22 mouse cellular contexts compared by ENCODE assay signal in the genomic region with DNA sequence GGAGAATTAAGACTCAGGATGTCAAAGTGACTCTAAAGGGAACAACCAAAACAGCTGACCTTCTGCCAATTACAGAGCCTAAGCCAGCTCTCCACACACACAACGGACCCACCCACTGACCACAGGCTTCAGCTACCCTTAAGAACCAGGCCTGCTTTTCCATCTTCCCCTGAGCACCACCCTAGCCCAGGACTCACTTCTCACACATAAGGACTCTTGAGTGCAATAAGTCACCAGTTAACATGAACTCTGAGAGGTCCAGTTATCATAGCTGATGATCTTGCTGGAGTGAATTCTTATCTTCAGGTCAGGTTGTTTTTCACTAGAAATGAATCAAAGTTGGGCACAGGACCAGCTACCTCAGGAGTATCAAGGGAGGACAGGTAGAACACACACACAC. TPM values are rescaled to one million over a fixed set of nuclear protein-coding genes. Genes with fewer than 3 reads are reported as not detected.
"Had no signal": no experiment of that assay in that cellular context is flagged by ENCODE, and none has a peak within 500 bp of the region (broad histone marks: within the 10 kb centered on the region; RNA-seq: fewer than 3 reads in every experiment).

No protein-coding gene starts in this region.

- H3K9ac ChIP-seq: limb, embryonic 15.5 days; liver, embryonic 12.5 days; liver, embryonic 14.5 days; lung, embryonic 14.5 days; midbrain, embryonic 12.5 days; neural tube, embryonic 13.5 days; neural tube, embryonic 15.5 days had no signal

- H3K9me3 ChIP-seq: limb, embryonic 15.5 days; liver, embryonic 12.5 days; midbrain, embryonic 10.5 days; midbrain, embryonic 12.5 days; neural tube, embryonic 13.5 days; neural tube, embryonic 15.5 days had no signal

- H3K36me3 ChIP-seq: limb, embryonic 15.5 days; liver, embryonic 12.5 days; midbrain, embryonic 10.5 days; midbrain, embryonic 12.5 days; neural tube, embryonic 13.5 days; neural tube, embryonic 15.5 days had no signal

- H3K27ac ChIP-seq: limb, embryonic 15.5 days; liver, embryonic 12.5 days; liver, embryonic 14.5 days; midbrain, embryonic 10.5 days; midbrain, embryonic 12.5 days; neural tube, embryonic 13.5 days; neural tube, embryonic 15.5 days had no signal

- H3K4me2 ChIP-seq: limb, embryonic 15.5 days; liver, embryonic 12.5 days; lung, embryonic 14.5 days; midbrain, embryonic 12.5 days; neural tube, embryonic 13.5 days; neural tube, embryonic 15.5 days had no signal

- H3K27me3 ChIP-seq: limb, embryonic 15.5 days; liver, embryonic 12.5 days; midbrain, embryonic 12.5 days; neural tube, embryonic 13.5 days; neural tube, embryonic 15.5 days had no signal

- H3K4me3 ChIP-seq: limb, embryonic 15.5 days; liver, embryonic 12.5 days; midbrain, embryonic 10.5 days; midbrain, embryonic 12.5 days; myocyte; neural tube, embryonic 13.5 days; neural tube, embryonic 15.5 days had no signal

- ATAC-seq: liver, embryonic 12.5 days; midbrain, embryonic 16.5 days had no signal

- H3K4me1 ChIP-seq: liver, embryonic 12.5 days had no signal

- DNase-seq: lung, embryonic 14.5 days; midbrain, embryonic 14.5 days; retina, postnatal 1 day; right cerebral cortex, adult 18-20 months; right cerebral cortex, postnatal 25 days; right cerebral cortex, postnatal 4 days; spleen, adult 18-20 months; thymus, adult 18-20 months; thymus, postnatal 14 days; thymus, postnatal 36 days had no signal

RNA-seq across cellular contexts. Expression of a gene that starts 23.6 kb away (rescaled TPM):
- polyA plus RNA-seq: liver, adult 2 months; liver, embryonic 12.5 days; midbrain, embryonic 10.5 days; midbrain, embryonic 14.5 days; midbrain, embryonic 16.5 days; myocyte; neural tube, embryonic 11.5 days; neural tube, embryonic 13.5 days; neural tube, embryonic 15.5 days; small intestine, adult 2 months had no signal
